Mouse (Mus musculus) erythroblast, embryonic 14.5 days (primary cell): ENCODE data around the gene Frmd4a.

Source experiments
- GATA1 ChIP-seq: IDR thresholded peaks from 2 replicates; pipeline ENCODE4 v1.6.1; 2012; ENCODE audit warnings: low read length, inconsistent platforms, mixed read lengths
- TAL1 ChIP-seq: IDR thresholded peaks from 3 replicates; pipeline ENCODE4 v1.6.1; 2012; ENCODE audit warnings: low read length, inconsistent platforms, mixed read lengths

GRCm38 (mm10) chr2:4193206-4193605 lies 175.7 kb downstream of the Frmd4a start:
- TF ChIP-seq GATA1: no peak
- TF ChIP-seq TAL1: no peak
